Mouse (Mus musculus): Measurements from ENCODE around the gene Frmd4a. TPM values are rescaled to one million over a fixed set of nuclear protein-coding genes. Genes with fewer than 3 reads are reported as not detected.

Gene Frmd4a
- polyA plus RNA-seq, 1 experiment from 2014 or later, result 28.8 TPM

DNA sequence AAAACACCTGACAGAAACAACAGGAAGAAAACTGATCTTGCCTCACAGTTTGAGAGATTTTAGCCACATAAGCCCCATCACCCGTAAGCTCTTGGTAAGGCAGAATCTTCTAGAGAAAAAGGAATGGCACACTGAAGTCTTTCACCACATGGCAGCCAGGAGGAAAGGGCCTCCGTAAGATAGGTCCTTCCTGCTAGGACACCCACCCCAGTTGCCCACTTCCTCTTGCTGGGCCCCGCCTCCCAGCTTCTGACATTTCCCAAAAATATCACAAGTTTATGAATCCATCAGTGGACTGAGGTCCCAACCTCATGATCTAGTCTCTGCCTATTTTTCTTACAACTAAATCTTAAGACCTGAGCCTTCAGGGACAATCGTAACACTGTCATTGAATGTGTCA is 373.6 kb downstream of the Frmd4a start:
- Histone ChIP-seq H3K27me3 (ENCODE audit: control insufficient read depth, insufficient read depth, low read length) (no peaks in the 10 kb centered on the region), H3K4me2 (no peak overlapping the region)

DNA sequence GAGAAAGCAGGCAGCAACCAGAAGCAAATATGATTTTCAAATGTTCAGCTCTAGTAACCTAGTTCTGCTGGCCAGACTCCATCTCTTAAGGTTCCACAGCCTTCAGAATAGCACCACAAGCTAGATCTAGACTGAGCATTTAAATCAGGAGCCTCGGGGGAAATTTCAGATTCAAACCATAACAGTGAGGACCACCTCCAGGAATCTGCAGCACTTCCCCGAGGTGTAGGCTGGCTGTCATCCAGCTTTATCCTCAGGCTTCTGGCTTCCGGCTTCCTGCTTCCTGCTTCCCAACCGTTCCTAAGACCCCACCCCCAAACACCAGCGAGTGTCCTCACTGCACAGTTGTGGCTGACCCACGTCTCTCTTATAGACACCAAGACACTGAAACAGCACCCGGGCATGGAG is 374.2 kb downstream of the Frmd4a start:
- Histone ChIP-seq H3K27me3 (ENCODE audit: control insufficient read depth, insufficient read depth, low read length) (no peaks in the 10 kb centered on the region), H3K9ac (ENCODE audit: low read depth, low read length) (peak overlapping the region; percentile 28; the same call in 1 of the 2 replicates), H3K4me2 (peak overlapping the region; percentile 31), H3K27ac (ENCODE audit: low read depth, low read length) (peak overlapping the region; percentile 62; the same call in 1 of the 2 replicates), H3K9me3 (replicated peaks; ENCODE audit: control insufficient read depth, low read length) (no peaks in the 10 kb centered on the region), H3K4me3 (ENCODE audit: low read depth, low read length) (no peak overlapping the region), H3K4me1 (ENCODE audit: control insufficient read depth, insufficient read depth, low read length) (peaks cover 15% of the 10 kb centered on the region), H3K36me3 (ENCODE audit: control insufficient read depth, insufficient read depth, low read length) (no peaks in the 10 kb centered on the region)
- WGBS (ENCODE audit: insufficient replicate concordance), result 24% methylated on average over 7 of the region's 7 CpGs
- ATAC-seq (replicated peaks; ENCODE audit: insufficient number of reproducible peaks, low FRiP score, low TSS enrichment), result peak; percentile 46; the same call in 1 of the 2 replicates

More for the DNA sequence above, 373.6 kb downstream of the Frmd4a start:
- ATAC-seq (replicated peaks; ENCODE audit: insufficient number of reproducible peaks, low FRiP score, low TSS enrichment), result no peak
- H3K9ac ChIP-seq (ENCODE audit: low read depth, low read length), result 0 out of 2 replicates have a peak overlapping the region, but pooled peaks have one; percentile 5
- H3K36me3 ChIP-seq (ENCODE audit: control insufficient read depth, insufficient read depth, low read length), result no peaks in the 10 kb centered on the region
- H3K4me1 ChIP-seq (ENCODE audit: control insufficient read depth, insufficient read depth, low read length), result peaks cover 15% of the 10 kb centered on the region
- no peaks in the 10 kb centered on the region for H3K9me3 ChIP-seq (replicated peaks; ENCODE audit: control insufficient read depth, low read length)
- WGBS (ENCODE audit: insufficient replicate concordance), result 73% methylated on average over 4 of the region's 4 CpGs
- no peak overlapping the region for H3K4me3 ChIP-seq (ENCODE audit: low read depth, low read length)
- H3K27ac ChIP-seq (ENCODE audit: low read depth, low read length), result peak overlapping the region; percentile 62; the same call in 1 of the 2 replicates

DNA sequence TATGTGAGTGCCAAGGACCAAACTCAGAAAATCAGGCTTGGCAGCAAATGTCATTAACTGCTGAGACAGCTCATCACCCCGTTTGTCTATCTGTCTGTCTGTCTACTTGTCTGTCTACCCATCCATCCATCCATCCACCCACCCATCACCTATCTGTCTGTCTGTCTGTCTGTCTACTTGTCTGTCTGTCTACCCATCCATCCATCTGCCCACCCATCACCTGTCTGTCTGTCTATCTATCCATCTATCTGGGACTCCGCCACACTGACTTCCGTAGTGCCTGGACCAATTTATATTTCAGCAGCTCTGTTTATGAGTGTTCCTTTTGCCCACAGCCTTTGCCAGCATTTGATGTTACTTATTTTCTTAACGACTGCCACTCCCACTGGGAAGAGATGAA is 375.5 kb downstream of the Frmd4a start:
- H3K36me3 ChIP-seq (ENCODE audit: control insufficient read depth, insufficient read depth, low read length), result no peaks in the 10 kb centered on the region
- peaks cover 15% of the 10 kb centered on the region for H3K4me1 ChIP-seq (ENCODE audit: control insufficient read depth, insufficient read depth, low read length)
- no peaks in the 10 kb centered on the region for H3K9me3 ChIP-seq (replicated peaks; ENCODE audit: control insufficient read depth, low read length)
- no peak for ATAC-seq (replicated peaks; ENCODE audit: insufficient number of reproducible peaks, low FRiP score, low TSS enrichment)
- H3K27me3 ChIP-seq (ENCODE audit: control insufficient read depth, insufficient read depth, low read length), result no peaks in the 10 kb centered on the region
- H3K4me3 ChIP-seq (ENCODE audit: low read depth, low read length), result no peak overlapping the region
- H3K4me2 ChIP-seq, result no peak overlapping the region
- WGBS (ENCODE audit: insufficient replicate concordance), result 86% methylated on average over 4 of the region's 4 CpGs
- no peak overlapping the region for H3K9ac ChIP-seq (ENCODE audit: low read depth, low read length)
- H3K27ac ChIP-seq (ENCODE audit: low read depth, low read length), result no peak overlapping the region

- Histone ChIP-seq H3K27me3 (ENCODE audit: control insufficient read depth, insufficient read depth, low read length) (no peaks in the 10 kb centered on the region), H3K9me3 (replicated peaks; ENCODE audit: control insufficient read depth, low read length) (no peaks in the 10 kb centered on the region), H3K4me3 (ENCODE audit: low read depth, low read length) (no peak overlapping the region), H3K9ac (ENCODE audit: low read depth, low read length) (no peak overlapping the region), H3K4me1 (ENCODE audit: control insufficient read depth, insufficient read depth, low read length) (peaks cover 13% of the 10 kb centered on the region; the same call in 1 of the 2 replicates), H3K4me2 (no peak overlapping the region), H3K27ac (ENCODE audit: low read depth, low read length) (no peak overlapping the region), H3K36me3 (ENCODE audit: control insufficient read depth, insufficient read depth, low read length) (no peaks in the 10 kb centered on the region)
- no peak for ATAC-seq (replicated peaks; ENCODE audit: insufficient number of reproducible peaks, low FRiP score, low TSS enrichment)
- WGBS (ENCODE audit: insufficient replicate concordance), result 72% methylated on average over 7 of the region's 7 CpGs
Observed at GRCm38 (mm10) chr2:4394641-4395040, 377.1 kb downstream of the Frmd4a start.

DNA sequence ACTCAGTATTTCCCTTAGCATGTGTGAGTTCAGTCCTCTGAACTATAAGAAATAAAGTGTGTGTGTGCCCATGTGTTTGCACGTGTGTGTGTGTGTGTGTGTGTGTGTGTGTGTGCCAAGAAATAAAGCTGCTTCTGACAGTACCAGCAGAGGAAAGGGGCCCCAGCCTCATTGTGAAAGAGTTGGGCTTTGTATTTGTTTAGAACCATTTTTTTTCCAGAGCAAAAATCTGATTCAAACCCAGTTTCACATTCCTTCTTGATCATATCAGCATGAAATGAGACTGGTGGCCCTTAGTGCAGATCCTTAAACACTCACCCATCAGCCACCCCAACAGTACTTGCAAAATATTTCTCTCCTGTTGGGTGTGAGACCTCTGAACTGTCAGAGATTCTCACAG is 382.2 kb downstream of the Frmd4a start:
- Histone ChIP-seq H3K27ac (ENCODE audit: low read depth, low read length) (no peak overlapping the region), H3K4me2 (no peak overlapping the region), H3K4me1 (ENCODE audit: control insufficient read depth, insufficient read depth, low read length) (peaks cover 9% of the 10 kb centered on the region; the same call in 1 of the 2 replicates), H3K9ac (ENCODE audit: low read depth, low read length) (no peak overlapping the region), H3K27me3 (ENCODE audit: control insufficient read depth, insufficient read depth, low read length) (no peaks in the 10 kb centered on the region), H3K36me3 (ENCODE audit: control insufficient read depth, insufficient read depth, low read length) (no peaks in the 10 kb centered on the region), H3K4me3 (ENCODE audit: low read depth, low read length) (no peak overlapping the region), H3K9me3 (replicated peaks; ENCODE audit: control insufficient read depth, low read length) (no peaks in the 10 kb centered on the region)
- no peak for ATAC-seq (replicated peaks; ENCODE audit: insufficient number of reproducible peaks, low FRiP score, low TSS enrichment)
- WGBS (ENCODE audit: insufficient replicate concordance), result 65% methylated on average over 1 of the region's 1 CpGs

DNA sequence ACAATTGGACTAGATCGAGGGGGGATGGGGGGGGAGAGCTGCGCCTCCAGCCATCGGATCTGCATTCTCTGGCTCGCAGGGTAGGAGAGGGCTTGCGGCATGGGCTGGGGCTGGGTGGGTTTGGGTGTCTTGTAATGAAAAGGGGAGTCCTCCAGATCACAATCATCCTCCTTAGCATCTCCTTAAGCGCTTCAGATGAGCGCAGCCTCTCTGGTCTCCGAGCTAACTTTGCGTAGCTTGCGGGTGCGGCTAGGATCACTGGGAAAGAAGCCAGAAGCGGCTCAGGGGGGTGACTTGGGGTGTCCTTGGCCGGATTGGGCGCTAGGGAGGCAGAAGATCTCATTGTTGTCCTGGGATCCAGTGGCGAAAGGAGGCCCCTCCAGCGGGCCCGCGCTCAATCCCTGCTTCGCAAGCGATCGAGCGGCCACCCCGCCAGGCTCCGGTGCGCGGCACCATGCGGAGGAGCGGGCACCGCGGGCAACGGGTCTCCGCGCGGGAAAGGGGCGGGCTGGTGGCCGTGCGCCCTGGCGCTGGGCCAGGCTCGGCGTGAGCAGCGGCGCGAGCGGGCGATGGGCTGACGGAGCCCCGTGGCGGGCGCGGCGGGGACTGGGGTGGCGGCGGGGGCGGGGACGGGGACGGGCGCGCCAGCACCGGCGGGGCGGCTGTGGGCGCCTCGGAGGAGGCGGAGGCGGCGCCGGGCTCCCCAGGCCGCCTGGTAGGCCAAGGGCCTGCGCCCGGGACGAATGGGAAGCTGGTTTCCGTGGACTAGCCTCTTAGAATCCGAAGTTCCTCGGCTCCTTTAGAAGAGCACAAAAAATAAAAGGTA is 383.5 kb downstream of the Frmd4a start:
- H3K9me3 ChIP-seq (replicated peaks; ENCODE audit: control insufficient read depth, low read length), result no peaks in the 10 kb centered on the region
- no peaks in the 10 kb centered on the region for H3K36me3 ChIP-seq (ENCODE audit: control insufficient read depth, insufficient read depth, low read length)
- no peaks in the 10 kb centered on the region for H3K27me3 ChIP-seq (ENCODE audit: control insufficient read depth, insufficient read depth, low read length)
- H3K4me1 ChIP-seq (ENCODE audit: control insufficient read depth, insufficient read depth, low read length), result peaks cover 9% of the 10 kb centered on the region; the same call in 1 of the 2 replicates
- H3K4me3 ChIP-seq (ENCODE audit: low read depth, low read length), result peak overlapping the region; percentile 74
- ATAC-seq (replicated peaks; ENCODE audit: insufficient number of reproducible peaks, low FRiP score, low TSS enrichment), result peak; percentile 59
- under 1% methylated on average over 69 of the region's 74 CpGs for WGBS (ENCODE audit: insufficient replicate concordance)
- peak overlapping the region; percentile 82 for H3K27ac ChIP-seq (ENCODE audit: low read depth, low read length)
- peak overlapping the region; percentile 88 for H3K9ac ChIP-seq (ENCODE audit: low read depth, low read length)
- H3K4me2 ChIP-seq, result peak overlapping the region; percentile 82

DNA sequence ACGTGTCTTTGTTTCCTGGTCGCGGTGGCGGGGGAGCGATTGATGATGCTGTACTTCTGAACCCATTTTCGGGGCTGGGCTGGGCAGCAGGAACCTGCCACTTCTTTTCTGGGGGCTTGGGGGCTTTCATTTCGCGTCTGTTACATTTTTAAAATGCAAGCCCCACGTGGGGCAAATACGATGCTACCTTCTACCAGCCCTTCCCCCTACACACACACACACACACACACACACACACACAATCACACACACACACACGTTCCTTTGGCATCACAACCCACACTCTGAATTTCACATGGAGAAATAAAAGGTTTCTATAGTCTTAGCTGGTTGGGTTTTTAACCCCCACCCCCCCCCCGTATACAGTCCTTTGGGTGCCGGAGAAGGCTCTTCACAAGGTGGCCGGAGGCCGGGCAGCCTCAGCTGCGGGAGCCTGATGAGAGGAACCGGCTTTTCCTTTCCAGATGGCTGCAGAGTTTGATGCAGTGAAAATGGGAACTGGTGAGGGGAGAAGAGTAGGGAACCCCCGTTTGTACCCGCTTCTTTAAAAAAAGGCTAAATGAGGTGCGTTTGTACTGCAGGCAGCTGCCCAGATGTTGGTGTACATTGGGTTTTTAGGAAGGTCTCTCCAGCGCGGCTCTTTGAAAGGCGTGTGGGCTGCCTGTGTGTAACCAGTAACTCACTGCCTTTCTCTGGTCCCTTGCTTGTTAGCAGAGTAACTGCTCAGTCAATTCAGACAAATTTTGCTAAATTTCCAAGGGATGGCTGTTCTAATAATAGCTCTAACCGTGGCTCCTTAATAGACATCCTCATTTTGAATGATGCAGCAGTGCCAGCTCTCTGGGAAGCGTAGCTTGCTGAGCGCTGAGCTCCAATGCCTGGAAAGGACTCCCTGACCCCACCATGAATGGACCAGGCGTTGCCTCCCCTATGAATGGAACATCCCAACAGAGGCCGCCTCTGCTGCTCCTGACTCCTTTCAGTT is 384.4 kb downstream of the Frmd4a start:
- 1% methylated on average over 28 of the region's 28 CpGs for WGBS (ENCODE audit: insufficient replicate concordance)
- ATAC-seq (replicated peaks; ENCODE audit: insufficient number of reproducible peaks, low FRiP score, low TSS enrichment), result 0 out of 2 replicates have a peak, but pooled peaks have one; percentile 27
- Histone ChIP-seq H3K9me3 (replicated peaks; ENCODE audit: control insufficient read depth, low read length) (no peaks in the 10 kb centered on the region), H3K9ac (ENCODE audit: low read depth, low read length) (peak overlapping the region; percentile 88), H3K27me3 (ENCODE audit: control insufficient read depth, insufficient read depth, low read length) (no peaks in the 10 kb centered on the region), H3K4me3 (ENCODE audit: low read depth, low read length) (peak overlapping the region; percentile 74), H3K27ac (ENCODE audit: low read depth, low read length) (peak overlapping the region; percentile 82; the same call in 1 of the 2 replicates), H3K4me1 (ENCODE audit: control insufficient read depth, insufficient read depth, low read length) (peaks cover 9% of the 10 kb centered on the region; the same call in 1 of the 2 replicates), H3K36me3 (ENCODE audit: control insufficient read depth, insufficient read depth, low read length) (no peaks in the 10 kb centered on the region), H3K4me2 (peak overlapping the region; percentile 82)

- 72% methylated on average over 5 of the region's 5 CpGs for WGBS (ENCODE audit: insufficient replicate concordance)
- H3K27ac ChIP-seq (ENCODE audit: low read depth, low read length), result no peak overlapping the region
- no peaks in the 10 kb centered on the region for H3K36me3 ChIP-seq (ENCODE audit: control insufficient read depth, insufficient read depth, low read length)
- no peak overlapping the region for H3K4me2 ChIP-seq
- no peaks in the 10 kb centered on the region; the same call in 1 of the 2 replicates for H3K4me1 ChIP-seq (ENCODE audit: control insufficient read depth, insufficient read depth, low read length)
- no peak for ATAC-seq (replicated peaks; ENCODE audit: insufficient number of reproducible peaks, low FRiP score, low TSS enrichment)
- H3K4me3 ChIP-seq (ENCODE audit: low read depth, low read length), result no peak overlapping the region
- no peak overlapping the region for H3K9ac ChIP-seq (ENCODE audit: low read depth, low read length)
- no peaks in the 10 kb centered on the region for H3K9me3 ChIP-seq (replicated peaks; ENCODE audit: control insufficient read depth, low read length)
- no peaks in the 10 kb centered on the region for H3K27me3 ChIP-seq (ENCODE audit: control insufficient read depth, insufficient read depth, low read length)
Observed at GRCm38 (mm10) chr2:4406977-4407376, 389.5 kb downstream of the Frmd4a start.
